Mouse (Mus musculus): ENCODE measurements at regions not wholly inside any gene's neighbourhood (a gene's known extent, or its start where the extent isn't known, plus 50 kb on each side); places are given as distances from the start of the nearest gene placed in this dataset.

DNA sequence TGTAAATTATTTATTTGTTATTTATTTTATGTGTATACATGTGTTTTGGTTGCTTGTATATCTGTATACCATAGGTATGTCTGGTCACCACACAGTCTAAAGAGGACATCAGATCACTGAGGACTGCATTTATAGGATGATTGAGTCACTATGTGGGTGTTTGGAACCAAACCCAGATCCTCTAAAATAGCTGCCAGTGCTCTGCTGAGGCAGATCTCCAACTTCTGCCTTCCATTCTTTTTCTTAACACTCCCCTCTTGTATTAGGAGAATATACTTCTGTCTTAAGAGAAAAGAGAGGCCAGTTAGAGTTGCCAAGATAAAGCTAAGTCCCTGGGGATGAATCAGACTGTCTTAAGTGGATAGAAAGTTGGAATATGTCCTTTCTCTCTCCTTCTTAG is 424.2 kb downstream of the Cntn6 start:
- no peak for DNase-seq (ENCODE audit: low spot score in 2 of 2)

DNA sequence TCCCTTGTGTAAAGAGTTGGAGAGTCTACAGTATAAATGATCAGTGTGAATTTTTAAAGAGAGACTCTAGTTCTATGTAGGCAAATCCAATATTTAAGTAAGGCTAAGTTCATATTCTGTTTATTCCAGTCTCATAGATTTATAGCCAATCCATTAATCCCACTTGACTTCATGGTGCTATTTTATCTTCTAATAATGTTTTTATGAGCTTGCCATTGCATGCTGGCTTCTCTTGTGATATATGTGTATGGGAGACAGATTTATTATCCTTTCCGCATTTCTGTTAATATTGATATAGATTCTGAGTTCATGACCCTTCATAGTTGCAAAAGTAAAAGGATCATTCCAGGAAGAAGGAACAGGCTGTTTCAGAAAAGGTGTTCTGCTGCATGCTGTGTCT is 430.0 kb downstream of the Cntn6 start:
- DNase-seq (ENCODE audit: low spot score in 2 of 2): no peak

DNA sequence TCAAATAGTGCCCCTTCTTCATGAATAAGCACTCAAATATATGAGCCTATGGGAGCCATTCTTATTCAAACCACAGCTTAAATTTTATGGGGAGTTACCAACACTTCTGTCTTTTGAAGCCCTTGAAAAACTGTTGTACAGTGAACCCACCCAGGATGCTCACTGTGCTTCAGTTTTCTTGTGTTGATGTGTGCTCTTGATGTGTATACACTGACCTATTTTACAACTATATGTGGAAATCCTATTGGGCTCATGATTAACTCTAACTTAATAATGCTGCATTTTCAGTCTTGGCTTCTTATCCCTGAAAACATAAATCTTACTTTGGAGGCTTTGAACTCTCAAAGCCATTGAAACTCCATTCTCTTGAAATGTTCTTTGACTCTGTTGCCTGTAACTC is 433.5 kb downstream of the Cntn6 start:
- DNase-seq (ENCODE audit: low spot score in 2 of 2): no peak

DNA sequence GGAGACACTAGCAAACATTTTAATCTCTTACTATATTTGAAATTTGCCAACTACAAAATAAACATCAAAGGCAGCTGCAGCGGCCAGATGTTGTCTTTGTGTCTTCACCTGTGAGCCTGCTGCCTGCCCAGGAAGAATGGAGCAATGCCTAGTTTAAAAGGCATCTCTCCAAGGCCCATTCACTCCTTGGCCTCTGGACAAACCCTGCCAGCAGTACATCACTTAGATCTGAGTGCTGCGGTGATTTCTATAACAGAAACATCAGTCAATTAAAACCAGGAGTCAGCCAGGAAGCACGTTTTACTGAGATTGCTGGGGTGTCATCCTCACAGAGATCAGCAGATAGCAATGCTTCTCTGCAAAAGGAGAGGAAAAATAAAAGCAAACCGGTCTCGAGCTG is 437.7 kb downstream of the Cntn6 start:
- no peak for DNase-seq (ENCODE audit: low spot score in 2 of 2)

DNA sequence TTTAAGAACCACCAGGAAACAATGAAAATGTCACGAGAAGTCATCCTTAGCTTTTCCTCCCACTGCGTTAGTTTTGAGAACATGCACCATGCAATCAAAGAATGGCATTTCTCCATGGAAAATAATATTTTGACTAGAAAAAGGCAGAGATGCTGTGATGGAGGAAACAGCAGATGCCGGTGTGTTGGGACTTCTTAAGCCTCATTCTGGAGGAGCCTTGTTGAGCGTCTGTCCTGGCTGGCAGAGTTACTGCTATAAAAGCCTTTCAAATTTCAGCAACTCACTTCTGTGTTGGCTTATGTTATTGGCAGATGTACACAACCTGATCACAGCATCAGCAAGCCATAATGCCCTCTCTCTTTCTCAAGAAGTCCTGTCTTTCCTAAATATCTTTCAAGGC is 439.6 kb downstream of the Cntn6 start:
- no peak for DNase-seq (ENCODE audit: low spot score in 2 of 2)

DNA sequence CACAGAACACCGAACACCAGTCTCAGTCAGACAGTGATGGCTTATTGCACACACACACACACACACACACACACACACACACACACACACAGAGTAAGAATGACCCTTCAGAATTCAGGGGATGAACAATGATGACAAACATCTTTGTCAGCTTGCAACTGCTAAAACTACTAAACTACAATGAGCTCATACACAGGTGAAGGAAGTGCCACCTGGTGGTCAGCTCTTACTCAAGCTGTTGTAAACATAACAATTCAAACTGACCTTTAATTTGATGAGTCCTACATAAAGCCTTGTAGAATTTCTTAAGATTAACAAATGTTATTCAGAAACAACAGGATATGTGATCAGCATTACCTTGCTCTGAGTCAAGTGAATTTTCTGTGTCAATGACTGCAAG is 446.5 kb downstream of the Cntn6 start:
- DNase-seq (ENCODE audit: low spot score in 2 of 2): no peak

DNA sequence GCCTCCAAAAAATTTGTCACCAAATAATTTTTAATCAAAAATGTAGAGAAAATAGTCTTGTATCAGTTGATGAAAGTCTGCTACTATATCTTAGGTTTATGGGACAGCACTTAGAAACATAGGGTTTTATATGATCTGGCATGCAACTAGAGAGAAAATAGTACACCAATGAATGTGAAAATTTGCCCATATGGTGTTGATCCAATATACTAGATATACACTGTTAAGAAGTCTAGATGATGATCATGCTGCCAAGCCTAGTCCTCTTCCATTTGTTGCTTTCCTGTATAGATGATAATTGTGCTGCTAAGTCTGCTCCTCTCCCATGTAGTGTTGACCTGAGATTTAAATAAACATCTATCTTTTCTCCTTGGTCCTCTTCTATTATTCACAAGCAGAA is 481.9 kb downstream of the Cntn6 start:
- no peak for DNase-seq (ENCODE audit: low spot score in 2 of 2)

DNA sequence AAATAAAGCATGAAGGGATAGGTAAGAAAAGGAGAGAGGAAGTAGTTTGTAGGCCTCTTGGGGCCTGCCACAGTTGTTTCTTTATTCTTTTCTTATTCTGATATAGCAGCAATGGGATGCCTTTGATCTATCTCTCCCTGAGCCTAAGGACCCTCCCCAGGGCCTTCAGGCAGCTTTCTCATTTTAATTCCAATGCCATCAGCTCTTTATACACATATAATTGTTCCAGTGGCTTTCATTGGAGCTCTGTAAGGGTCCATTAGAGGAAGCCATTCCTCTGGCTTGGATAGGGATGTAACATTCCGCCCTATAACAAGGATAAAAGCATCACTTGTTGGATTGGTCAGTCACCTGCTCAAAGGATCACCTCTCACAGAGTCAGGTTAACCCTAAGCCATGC is 491.6 kb downstream of the Cntn6 start:
- no peak for DNase-seq (ENCODE audit: low spot score in 2 of 2)

DNA sequence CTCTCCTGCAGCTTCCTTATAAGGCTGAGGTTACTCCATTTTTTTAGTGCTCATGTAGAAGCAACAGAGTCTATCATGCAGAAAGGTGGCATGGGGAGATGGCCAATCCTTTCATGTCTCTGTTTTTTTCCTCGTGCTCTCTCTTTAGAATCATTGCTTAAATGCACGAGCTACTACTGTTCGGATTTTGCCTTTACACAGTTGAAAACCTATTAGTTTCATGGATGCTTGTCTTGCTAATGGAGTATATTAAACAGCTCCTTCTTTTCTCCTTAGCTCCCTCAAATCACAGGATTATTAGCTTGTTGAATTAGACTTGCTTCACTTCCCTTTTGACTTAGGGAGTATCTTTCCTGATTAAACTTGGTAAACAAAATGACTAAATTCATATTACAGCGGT is 497.3 kb downstream of the Cntn6 start:
- DNase-seq (ENCODE audit: low spot score in 2 of 2): no peak

DNA sequence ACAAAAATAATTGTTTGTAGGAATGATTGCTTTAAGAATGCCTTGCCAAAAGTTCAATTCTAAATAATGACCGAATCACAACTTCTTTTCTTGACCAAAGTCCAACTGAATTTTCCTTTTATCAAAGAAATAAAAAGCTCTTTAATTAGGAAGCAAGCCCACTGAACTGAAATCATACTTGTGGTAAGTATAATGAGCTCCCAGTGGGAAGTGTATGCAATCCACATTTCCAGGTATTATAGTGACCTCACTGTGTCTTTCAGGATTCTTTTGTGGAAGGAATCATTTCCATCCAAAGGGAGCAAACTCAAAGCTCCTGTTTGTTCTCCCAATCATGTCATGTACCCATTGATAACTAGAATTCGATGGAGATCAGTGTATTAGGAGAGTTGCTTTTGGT is 497.8 kb downstream of the Cntn6 start:
- no peak for DNase-seq (ENCODE audit: low spot score in 2 of 2)

DNA sequence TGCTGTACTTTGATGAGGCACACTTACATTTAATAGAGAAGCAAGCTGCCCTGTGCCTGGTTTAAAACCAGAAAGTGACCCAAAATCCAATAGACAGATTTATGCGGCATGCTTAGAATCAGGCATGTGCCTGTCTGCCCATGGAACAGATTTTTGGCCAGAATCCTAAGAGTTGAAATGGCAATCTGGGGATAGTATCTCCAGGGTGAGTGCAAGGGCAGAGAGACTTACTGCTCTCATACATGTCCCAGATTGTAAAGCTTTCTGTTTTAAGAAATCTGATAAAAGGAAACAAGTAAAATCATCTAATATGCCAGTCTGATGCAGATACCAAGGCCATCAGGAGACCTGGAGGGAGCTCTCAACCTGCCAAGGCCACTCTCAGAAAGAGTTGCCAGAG is 507.0 kb downstream of the Cntn6 start:
- DNase-seq (ENCODE audit: low spot score in 2 of 2): no peak

DNA sequence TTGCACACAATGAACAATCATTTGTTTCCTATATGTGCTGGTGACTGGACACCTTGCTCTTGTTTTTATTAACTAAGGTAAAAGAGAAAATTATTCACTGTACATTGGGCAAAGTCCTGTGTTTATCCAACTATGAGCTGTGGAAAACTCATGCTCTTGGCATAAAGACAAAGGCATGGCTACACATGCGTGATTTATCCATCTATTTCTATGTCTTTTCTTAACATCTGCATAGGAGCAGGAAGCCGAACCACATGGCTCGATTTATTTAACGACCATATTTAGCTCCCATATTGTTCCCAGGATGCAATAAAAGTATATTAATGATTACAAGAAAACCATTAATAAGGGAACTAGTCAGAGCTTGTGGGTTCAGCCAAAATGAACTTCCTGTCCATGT is 528.1 kb downstream of the Cntn6 start:
- no peak for DNase-seq (ENCODE audit: low spot score in 2 of 2)

DNA sequence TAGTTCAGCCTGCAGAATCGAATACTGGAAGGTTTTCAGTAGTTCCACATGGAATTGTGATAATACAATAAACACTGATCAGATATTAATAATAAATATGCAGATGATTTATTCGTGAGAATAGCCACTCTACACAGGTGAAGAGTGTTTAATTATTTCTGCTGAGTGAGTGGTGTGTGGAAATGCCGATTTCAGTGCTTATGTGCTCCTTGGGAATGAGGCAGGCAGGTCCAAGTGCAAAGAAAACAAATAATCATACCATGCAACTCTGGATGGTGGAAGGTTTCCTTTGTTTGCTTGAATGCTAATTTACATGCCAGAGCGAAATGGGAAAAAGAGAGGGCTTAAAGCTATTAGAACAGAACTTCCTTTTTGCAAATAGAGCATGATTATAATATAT is 528.6 kb downstream of the Cntn6 start:
- DNase-seq (ENCODE audit: low spot score in 2 of 2): no peak

DNA sequence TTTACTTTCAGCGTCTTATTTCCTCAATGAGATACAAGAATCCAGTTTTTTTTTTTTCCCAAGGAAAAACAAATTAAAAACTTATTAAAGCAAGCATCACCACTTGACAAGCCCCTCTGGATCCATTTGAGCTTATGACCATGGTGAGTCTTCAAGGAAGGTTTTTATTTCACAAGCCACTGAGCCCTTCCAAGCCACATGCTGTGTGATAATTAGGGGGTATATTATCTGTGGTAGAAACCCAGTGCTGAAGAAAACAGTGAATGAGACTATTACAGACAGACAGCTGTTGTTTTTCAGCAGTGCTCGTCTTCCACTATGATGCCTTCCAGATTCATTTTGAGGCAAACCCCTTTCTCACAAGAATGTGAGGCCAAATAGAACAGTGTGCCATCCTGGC is 573.6 kb downstream of the Cntn6 start:
- DNase-seq (ENCODE audit: low spot score in 2 of 2): no peak

DNA sequence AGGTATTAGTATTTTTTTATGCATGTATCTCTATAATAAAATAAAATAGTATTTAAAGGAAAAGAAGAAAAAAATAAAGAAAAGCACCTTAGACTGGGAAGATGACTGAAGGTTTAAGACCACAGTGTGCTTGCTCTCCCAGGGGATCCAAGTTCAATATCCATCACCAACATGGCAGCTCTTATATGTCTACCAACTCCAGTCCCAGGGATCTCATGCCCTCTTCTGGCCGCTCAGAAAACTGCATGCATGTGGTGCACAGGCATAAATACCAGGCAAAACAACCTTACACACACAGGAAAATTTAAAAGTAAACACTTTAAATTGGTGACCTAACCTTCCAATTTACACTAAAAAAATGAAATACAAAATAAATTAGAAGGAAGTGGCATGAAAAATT is 586.6 kb upstream of the Cntn4 start:
- DNase-seq (ENCODE audit: low spot score in 2 of 2): peak in 1 of 2 experiments; percentile 58

Data from urinary bladder, postnatal 4 days (tissue).